Mouse (Mus musculus) stomach, postnatal 0 days (tissue): Measurements from ENCODE around the gene Sugt1. TPM values are rescaled to one million over a fixed set of nuclear protein-coding genes. Genes with fewer than 3 reads are reported as not detected.

Experiments used
- ATAC-seq: fragments of 200-750 bp; cut with Nextera tagmentation; 2 replicates; pipeline ENCODE4 v1.8.0; 2017; ENCODE audit not compliant: low FRiP score, low TSS enrichment
- DNase-seq: peaks from one replicate; pipeline ENCODE4 v3.0.0-alpha.2; 2016; ENCODE audit warnings: low spot score
- H3K27ac ChIP-seq: fragments of 300-500 bp; sonication (generic); replicated peaks from 2 replicates; pipeline ENCODE4 v1.5.1; 2014; ENCODE audit warnings: mild to moderate bottlenecking, control low read depth
- H3K27me3 ChIP-seq: fragments of 300-500 bp; sonication (generic); 2 replicates; pipeline ENCODE4 v1.6.1; 2014; ENCODE audit warnings: low read length; ENCODE audit not compliant: control insufficient read depth, insufficient read depth
- H3K36me3 ChIP-seq: fragments of 300-500 bp; sonication (generic); 2 replicates; pipeline ENCODE4 v1.6.1; 2014; ENCODE audit warnings: low read length, mixed read lengths; ENCODE audit not compliant: control insufficient read depth, insufficient read depth
- H3K4me1 ChIP-seq: fragments of 300-500 bp; sonication (generic); replicated peaks from 2 replicates; pipeline ENCODE4 v1.6.1; 2014; ENCODE audit warnings: antibody characterized with exemption; ENCODE audit not compliant: control insufficient read depth, insufficient read depth
- H3K4me2 ChIP-seq: fragments of 300-500 bp; sonication (generic); replicated peaks from 2 replicates; pipeline ENCODE4 v1.6.1; 2014; ENCODE audit warnings: low read depth, mild to moderate bottlenecking, control low read depth, moderate library complexity
- H3K4me3 ChIP-seq: fragments of 300-500 bp; sonication (generic); 2 replicates; pipeline ENCODE4 v1.5.1; 2014; ENCODE audit warnings: low read depth, low read length, control low read depth
- H3K9ac ChIP-seq: fragments of 300-500 bp; sonication (generic); 2 replicates; pipeline ENCODE4 v1.6.1; 2014; ENCODE audit warnings: mild to moderate bottlenecking, low read length, control low read depth, mixed read lengths
- H3K9me3 ChIP-seq: fragments of 300-500 bp; sonication (generic); 2 replicates; pipeline ENCODE4 v1.6.1; 2016; ENCODE audit warnings: low read length; ENCODE audit not compliant: control insufficient read depth
- CTCF ChIP-seq: IDR thresholded peaks from 2 replicates; pipeline ENCODE4 v1.5.1; 2016; ENCODE audit warnings: antibody characterized with exemption, low read depth, mild to moderate bottlenecking, moderate library complexity
- EP300 ChIP-seq: optimal IDR thresholded peaks from 2 replicates; pipeline ENCODE3; 2016; ENCODE audit warnings: antibody characterized with exemption
- WGBS: fragments of 180-500 bp; shearing (Covaris S2); extraction: QIAGEN DNeasy Blood & Tissue Kit; methylation state at CpG from one replicate; pipeline ENCODE4 v1.1.7; 2014; 5-methylcytosine and 5-hydroxymethylcytosine counted together
- polyA plus RNA-seq: library from polyadenylated mRNA; unstranded; fragments of >200 nt; fragmentation: Nextera tagmentation; extraction: Ambion mirVana; gene quantifications from 2 replicates; pipeline ENCODE4 v1.2.1, GENCODE M21; 2015

Gene Sugt1
- polyA plus RNA-seq, 1 experiment from 2014 or later = 73.7 TPM

GRCm38 (mm10) chr14:79658748-79659508 lies 71.4 kb downstream of the Sugt1 start:
- DNase-seq (no peak), ATAC-seq (no peak)
- Histone ChIP-seq H3K4me2 (no peak overlapping the region), H3K4me1 (0 out of 2 replicates have a peak, but pooled peaks cover 3% of the 10 kb centered on the region), H3K4me3 (no peak overlapping the region), H3K27me3 (no peaks in the 10 kb centered on the region), H3K27ac (no peak overlapping the region), H3K9ac (no peak overlapping the region), H3K36me3 (no peaks in the 10 kb centered on the region), H3K9me3 (no peaks in the 10 kb centered on the region)
- WGBS = 79% methylated on average over 6 of the region's 6 CpGs
- no peak for TF ChIP-seq EP300
- no peak for TF ChIP-seq CTCF

- Histone ChIP-seq H3K27ac (no peak overlapping the region), H3K36me3 (no peaks in the 10 kb centered on the region), H3K4me3 (no peak overlapping the region), H3K4me2 (no peak overlapping the region; the same call in 1 of the 2 replicates), H3K9ac (no peak overlapping the region), H3K4me1 (0 out of 2 replicates have a peak, but pooled peaks cover 3% of the 10 kb centered on the region), H3K27me3 (no peaks in the 10 kb centered on the region), H3K9me3 (no peaks in the 10 kb centered on the region)
- no peak for DNase-seq
- 40% methylated on average over 5 of the region's 5 CpGs for WGBS
- TF ChIP-seq EP300 (no peak), CTCF (no peak)
- no peak for ATAC-seq
Measured at GRCm38 (mm10) chr14:79660467-79660866, 73.0 kb downstream of the Sugt1 start.

GRCm38 (mm10) chr14:79661005-79661917 lies 73.8 kb downstream of the Sugt1 start:
- H3K4me3 ChIP-seq = peak overlapping the region; percentile 13; the same call in 1 of the 2 replicates
- peak; percentile 78 for DNase-seq
- 19% methylated on average over 33 of the region's 33 CpGs for WGBS
- H3K27ac ChIP-seq = no peak overlapping the region
- H3K27me3 ChIP-seq = no peaks in the 10 kb centered on the region
- ATAC-seq = peak; percentile 88
- H3K36me3 ChIP-seq = no peaks in the 10 kb centered on the region
- H3K4me1 ChIP-seq = 0 out of 2 replicates have a peak, but pooled peaks cover 3% of the 10 kb centered on the region
- no peaks in the 10 kb centered on the region for H3K9me3 ChIP-seq
- H3K4me2 ChIP-seq = peak overlapping the region; percentile 49
- TF ChIP-seq EP300 (no peak), CTCF (peak; percentile 85)
- H3K9ac ChIP-seq = no peak overlapping the region

GRCm38 (mm10) chr14:79662001-79662400 lies 74.5 kb downstream of the Sugt1 start, which contains the start of gene Cnmd:
TSS of gene Cnmd (minus strand) at chr14:79662170.
- Histone ChIP-seq H3K36me3 (no peaks in the 10 kb centered on the region), H3K4me3 (peak within 1 kb of the TSS; percentile 13; the same call in 1 of the 2 replicates), H3K4me1 (0 out of 2 replicates have a peak, but pooled peaks cover 3% of the 10 kb centered on the region), H3K9ac (no peak within 1 kb of the TSS), H3K4me2 (peak within 1 kb of the TSS; percentile 49), H3K27me3 (no peaks in the 10 kb centered on the region), H3K9me3 (no peaks in the 10 kb centered on the region), H3K27ac (no peak within 1 kb of the TSS)
- 59% methylated on average over 4 of the region's 4 CpGs for WGBS
- TF ChIP-seq EP300 (no peak), CTCF (no peak)
- no peak for ATAC-seq
- no peak for DNase-seq

DNA sequence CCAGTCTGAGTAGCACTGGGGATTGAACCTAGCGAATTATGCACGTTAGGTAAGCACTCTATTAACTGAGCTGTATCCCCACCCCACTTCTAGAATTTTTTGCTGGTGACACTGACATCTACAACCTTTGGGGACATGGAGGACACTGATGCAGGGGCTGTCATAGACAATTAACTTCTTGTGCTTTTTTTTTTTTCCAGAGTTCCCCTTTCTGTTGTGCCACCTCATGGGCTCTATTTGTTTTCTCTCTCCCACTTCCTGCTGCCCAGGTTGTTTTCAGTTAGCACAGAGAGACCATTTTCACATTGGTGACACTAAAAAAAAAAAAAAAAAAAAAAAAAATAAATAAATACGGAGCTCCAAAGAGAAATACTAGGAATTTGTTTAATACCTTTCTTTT lies 83.5 kb downstream of the Sugt1 start:
- H3K4me1 ChIP-seq = no peaks in the 10 kb centered on the region
- no peak overlapping the region for H3K9ac ChIP-seq
- no peak overlapping the region for H3K4me2 ChIP-seq
- H3K27me3 ChIP-seq = no peaks in the 10 kb centered on the region
- DNase-seq = no peak
- ATAC-seq = no peak
- TF ChIP-seq CTCF (no peak), EP300 (no peak)
- H3K4me3 ChIP-seq = no peak overlapping the region
- H3K27ac ChIP-seq = no peak overlapping the region
- H3K36me3 ChIP-seq = no peaks in the 10 kb centered on the region
- 86% methylated on average over 3 of the region's 3 CpGs for WGBS
- H3K9me3 ChIP-seq = no peaks in the 10 kb centered on the region
